Mouse (Mus musculus) neural tube, embryonic 12.5 days (tissue): Measurements from ENCODE around the gene Slc4a11. TPM values are rescaled to one million over a fixed set of nuclear protein-coding genes. Genes with fewer than 3 reads are reported as not detected.

ENCODE experiments used
- ATAC-seq: fragments of 200-750 bp; cut with Nextera tagmentation; 2 replicates; pipeline ENCODE4 v1.8.0; 2017; ENCODE audit warnings: low read depth, mild to moderate bottlenecking, moderate TSS enrichment, moderate library complexity; ENCODE audit not compliant: low FRiP score
- H3K27ac ChIP-seq: fragments of 300-500 bp; sonication (generic); 2 replicates; pipeline ENCODE4 v1.5.1; 2016
- H3K27me3 ChIP-seq: fragments of 300-500 bp; sonication (generic); replicated peaks from 2 replicates; pipeline ENCODE4 v1.6.1; 2016; ENCODE audit warnings: mild to moderate bottlenecking
- H3K36me3 ChIP-seq: fragments of 300-500 bp; sonication (generic); 2 replicates; pipeline ENCODE4 v1.6.1; 2016; ENCODE audit warnings: mild to moderate bottlenecking
- H3K4me1 ChIP-seq: fragments of 300-500 bp; sonication (generic); 2 replicates; pipeline ENCODE4 v1.6.1; 2016
- H3K4me2 ChIP-seq: fragments of 300-500 bp; sonication (generic); replicated peaks from 2 replicates; pipeline ENCODE4 v1.6.1; 2016; ENCODE audit warnings: mild to moderate bottlenecking
- H3K4me3 ChIP-seq: fragments of 300-500 bp; sonication (generic); 2 replicates; pipeline ENCODE4 v1.5.1; 2016
- H3K9ac ChIP-seq: fragments of 300-500 bp; sonication (generic); 2 replicates; pipeline ENCODE4 v1.6.1; 2016; ENCODE audit warnings: mild to moderate bottlenecking
- H3K9me3 ChIP-seq: fragments of 300-500 bp; sonication (generic); 2 replicates; pipeline ENCODE4 v1.6.1; 2016; ENCODE audit warnings: mild to moderate bottlenecking
- WGBS: fragments of 180-500 bp; shearing (Covaris S2); methylation state at CpG from one replicate; pipeline ENCODE4 v1.1.7; 2016; 5-methylcytosine and 5-hydroxymethylcytosine counted together
- polyA plus RNA-seq: library from polyadenylated mRNA; unstranded; fragments of >200 nt; fragmentation: Nextera tagmentation; extraction: Ambion mirVana; gene quantifications from 2 replicates; pipeline ENCODE4 v1.2.1, GENCODE M21; 2016

Slc4a11 gene
- 0.11 and 0.20 TPM in 2 replicates for polyA plus RNA-seq

- peak within 1 kb of the TSS; percentile 58 for H3K9ac ChIP-seq
- H3K4me1 ChIP-seq: peaks cover 18% of the 10 kb centered on the region
- WGBS: under 1% methylated on average over 65 of the region's 65 CpGs
- peak within 1 kb of the TSS; percentile 47 for H3K4me3 ChIP-seq
- peak within 1 kb of the TSS; percentile 95 for H3K4me2 ChIP-seq
- no peak within 1 kb of the TSS for H3K27ac ChIP-seq
- H3K36me3 ChIP-seq: no peaks in the 10 kb centered on the region
- H3K9me3 ChIP-seq: no peaks in the 10 kb centered on the region
- H3K27me3 ChIP-seq: peaks cover 49% of the 10 kb centered on the region
- ATAC-seq: peak; percentile 63
These were observed at the start of gene Slc4a11 for GRCm38 (mm10) chr2:130697153-130697810. Gene Slc4a11 (minus strand): TSS chr2:130697519.

GRCm38 (mm10) chr2:130743576-130743975, 46.3 kb upstream of the Slc4a11 start:
- Histone ChIP-seq H3K36me3 (peaks cover 90% of the 10 kb centered on the region), H3K9me3 (no peaks in the 10 kb centered on the region), H3K4me2 (no peak overlapping the region), H3K9ac (no peak overlapping the region), H3K27me3 (no peaks in the 10 kb centered on the region), H3K4me3 (no peak overlapping the region), H3K4me1 (no peaks in the 10 kb centered on the region), H3K27ac (no peak overlapping the region)
- no peak for ATAC-seq
- 91% methylated on average over 1 of the region's 1 CpGs for WGBS

- Histone ChIP-seq H3K36me3 (peaks cover 92% of the 10 kb centered on the region), H3K27me3 (no peaks in the 10 kb centered on the region), H3K4me3 (no peak overlapping the region), H3K27ac (no peak overlapping the region), H3K4me2 (no peak overlapping the region), H3K9me3 (no peaks in the 10 kb centered on the region), H3K4me1 (no peaks in the 10 kb centered on the region), H3K9ac (no peak overlapping the region)
- 61% methylated on average over 4 of the region's 4 CpGs for WGBS
- no peak for ATAC-seq
These were observed 42.8 kb upstream of the Slc4a11 start for GRCm38 (mm10) chr2:130740096-130740495.

- Histone ChIP-seq H3K4me3 (no peak overlapping the region), H3K27ac (no peak overlapping the region), H3K4me2 (no peak overlapping the region), H3K36me3 (peaks cover 89% of the 10 kb centered on the region), H3K9me3 (no peaks in the 10 kb centered on the region), H3K4me1 (no peaks in the 10 kb centered on the region), H3K9ac (no peak overlapping the region), H3K27me3 (no peaks in the 10 kb centered on the region)
- ATAC-seq: no peak
- WGBS: 85% methylated on average over 6 of the region's 6 CpGs
These were observed 40.7 kb upstream of the Slc4a11 start for GRCm38 (mm10) chr2:130738019-130738418.

- Histone ChIP-seq H3K9ac (no peak overlapping the region), H3K4me2 (no peak overlapping the region), H3K36me3 (peaks cover 90% of the 10 kb centered on the region), H3K27ac (no peak overlapping the region), H3K27me3 (no peaks in the 10 kb centered on the region), H3K4me3 (no peak overlapping the region), H3K9me3 (no peaks in the 10 kb centered on the region), H3K4me1 (no peaks in the 10 kb centered on the region)
- no peak for ATAC-seq
- WGBS: 70% methylated on average over 5 of the region's 5 CpGs
These were observed 38.0 kb upstream of the Slc4a11 start for GRCm38 (mm10) chr2:130735281-130735680.

GRCm38 (mm10) chr2:130733444-130733843, 36.1 kb upstream of the Slc4a11 start:
- Histone ChIP-seq H3K4me1 (no peaks in the 10 kb centered on the region), H3K4me2 (no peak overlapping the region), H3K9ac (no peak overlapping the region), H3K27me3 (no peaks in the 10 kb centered on the region), H3K4me3 (no peak overlapping the region), H3K9me3 (no peaks in the 10 kb centered on the region), H3K27ac (no peak overlapping the region), H3K36me3 (peaks cover 90% of the 10 kb centered on the region)
- no peak for ATAC-seq
- 93% methylated on average over 2 of the region's 3 CpGs for WGBS

- 49% methylated on average over 5 of the region's 5 CpGs for WGBS
- no peak for ATAC-seq
These were observed 34.5 kb upstream of the Slc4a11 start for GRCm38 (mm10) chr2:130731855-130732254.

GRCm38 (mm10) chr2:130730746-130731145, 33.4 kb upstream of the Slc4a11 start:
- Histone ChIP-seq H3K4me3 (no peak overlapping the region), H3K9ac (no peak overlapping the region), H3K9me3 (no peaks in the 10 kb centered on the region), H3K4me1 (no peaks in the 10 kb centered on the region), H3K27ac (no peak overlapping the region), H3K27me3 (no peaks in the 10 kb centered on the region), H3K4me2 (no peak overlapping the region), H3K36me3 (peaks cover 90% of the 10 kb centered on the region)
- ATAC-seq: no peak
- 92% methylated on average over 9 of the region's 9 CpGs for WGBS

More at GRCm38 (mm10) chr2:130731855-130732254, 34.5 kb upstream of the Slc4a11 start:
- Histone ChIP-seq H3K4me1 (no peaks in the 10 kb centered on the region), H3K4me2 (no peak overlapping the region), H3K27me3 (no peaks in the 10 kb centered on the region), H3K27ac (no peak overlapping the region), H3K4me3 (no peak overlapping the region), H3K9me3 (no peaks in the 10 kb centered on the region), H3K9ac (no peak overlapping the region), H3K36me3 (peaks cover 90% of the 10 kb centered on the region)

GRCm38 (mm10) chr2:130728906-130729585, 31.7 kb upstream of the Slc4a11 start:
- Histone ChIP-seq H3K27me3 (no peaks in the 10 kb centered on the region), H3K27ac (no peak overlapping the region), H3K4me3 (no peak overlapping the region), H3K9ac (no peak overlapping the region), H3K36me3 (peaks cover 89% of the 10 kb centered on the region), H3K9me3 (no peaks in the 10 kb centered on the region), H3K4me2 (no peak overlapping the region), H3K4me1 (no peaks in the 10 kb centered on the region)
- ATAC-seq: no peak
- 97% methylated on average over 2 of the region's 2 CpGs for WGBS

GRCm38 (mm10) chr2:130727752-130728151, 30.4 kb upstream of the Slc4a11 start:
- WGBS: 95% methylated on average over 1 of the region's 1 CpGs
- Histone ChIP-seq H3K4me2 (no peak overlapping the region), H3K9ac (no peak overlapping the region)

GRCm38 (mm10) chr2:130724369-130724768, 27.1 kb upstream of the Slc4a11 start:
- H3K9ac ChIP-seq: no peak overlapping the region
- no peaks in the 10 kb centered on the region for H3K9me3 ChIP-seq

More at GRCm38 (mm10) chr2:130727752-130728151, 30.4 kb upstream of the Slc4a11 start:
- Histone ChIP-seq H3K27ac (no peak overlapping the region), H3K27me3 (no peaks in the 10 kb centered on the region), H3K9me3 (no peaks in the 10 kb centered on the region), H3K4me3 (no peak overlapping the region), H3K4me1 (no peaks in the 10 kb centered on the region), H3K36me3 (peaks cover 88% of the 10 kb centered on the region)
- ATAC-seq: no peak

GRCm38 (mm10) chr2:130717951-130718350, 20.6 kb upstream of the Slc4a11 start:
- Histone ChIP-seq H3K27me3 (no peaks in the 10 kb centered on the region), H3K27ac (no peak overlapping the region), H3K4me1 (no peaks in the 10 kb centered on the region), H3K4me2 (no peak overlapping the region), H3K9me3 (no peaks in the 10 kb centered on the region), H3K9ac (no peak overlapping the region), H3K36me3 (peaks cover 79% of the 10 kb centered on the region), H3K4me3 (no peak overlapping the region)
- ATAC-seq: no peak
- WGBS: 79% methylated on average over 6 of the region's 6 CpGs

More at GRCm38 (mm10) chr2:130724369-130724768, 27.1 kb upstream of the Slc4a11 start:
- ATAC-seq: no peak
- H3K36me3 ChIP-seq: peaks cover 77% of the 10 kb centered on the region
- H3K4me3 ChIP-seq: no peak overlapping the region
- 80% methylated on average over 4 of the region's 4 CpGs for WGBS
- no peaks in the 10 kb centered on the region for H3K4me1 ChIP-seq
- no peak overlapping the region for H3K27ac ChIP-seq
- no peaks in the 10 kb centered on the region for H3K27me3 ChIP-seq
- H3K4me2 ChIP-seq: no peak overlapping the region
